Mouse (Mus musculus) layer of hippocampus, postnatal 25 days (tissue): ENCODE measurements at regions not wholly inside any gene's neighbourhood (a gene's known extent, or its start where the extent isn't known, plus 50 kb on each side); places are given as distances from the start of the nearest gene placed in this dataset.

Source experiments
- DNase-seq, 2 experiments: peaks; one replicate each; pipeline ENCODE4 v3.0.0; 2022; ENCODE audit warnings: mixed read lengths in 2 of 2, low spot score in 1 of 2; ENCODE audit errors: extremely low spot score in 1 of 2

DNA sequence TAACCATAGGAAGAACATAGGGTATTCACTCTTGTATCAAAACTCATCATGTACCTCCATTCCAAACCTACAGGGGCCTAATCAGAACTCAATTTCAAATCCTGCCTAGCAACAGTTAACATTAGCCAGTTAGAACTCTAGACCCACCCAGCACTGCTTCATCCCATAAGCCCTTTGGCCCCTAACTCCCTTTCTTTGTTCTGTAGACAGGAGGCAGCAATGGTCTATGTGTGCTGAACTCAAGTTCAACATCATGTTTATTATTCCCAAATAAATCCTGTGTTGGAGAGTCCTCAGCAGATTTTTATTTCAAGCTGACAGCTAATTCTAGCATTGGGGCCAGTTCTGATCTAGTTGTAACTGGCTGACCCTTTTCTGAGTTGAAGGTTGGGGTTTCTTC lies 112.2 kb downstream of the Ipo8 start:
- DNase-seq = no peak

DNA sequence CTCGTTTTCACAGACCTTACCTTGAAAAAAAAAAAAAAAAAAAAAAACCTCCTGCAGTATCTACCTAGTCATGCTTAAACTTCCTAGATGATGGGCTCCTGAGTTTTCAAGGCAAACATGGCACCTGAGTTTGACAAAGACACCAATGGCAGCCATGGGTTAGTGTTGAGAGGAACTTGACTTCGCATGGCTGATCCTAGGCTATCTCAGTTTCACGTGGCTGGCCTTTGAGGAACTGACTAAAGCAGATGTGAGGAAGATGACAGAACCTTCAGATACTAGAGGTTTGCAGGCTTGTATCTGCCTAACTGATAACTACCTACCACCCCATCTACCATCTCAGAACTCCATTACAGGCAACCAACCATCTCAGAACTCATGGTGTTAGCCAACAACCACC lies 120.9 kb downstream of the Ipo8 start:
- DNase-seq = no peak

DNA sequence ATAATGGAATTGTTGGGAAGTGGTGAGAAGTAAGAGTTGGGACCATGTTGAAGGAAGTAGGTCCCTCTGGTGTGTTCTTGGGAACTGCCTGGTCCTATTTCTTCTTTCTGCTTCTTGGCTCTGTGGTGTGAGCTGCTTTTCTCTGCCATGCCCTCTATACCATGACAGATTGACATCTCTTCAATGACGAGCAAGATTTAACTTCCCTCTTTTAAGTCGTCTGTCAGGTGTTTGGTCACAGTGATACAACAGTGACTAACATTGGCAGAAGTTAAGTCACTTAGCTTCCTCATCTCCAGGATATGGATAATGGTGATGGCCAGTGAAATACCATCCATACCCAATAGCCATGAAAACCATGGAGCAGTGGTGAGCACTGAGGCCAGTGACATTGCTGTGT lies 122.9 kb downstream of the Ipo8 start:
- no peak for DNase-seq

DNA sequence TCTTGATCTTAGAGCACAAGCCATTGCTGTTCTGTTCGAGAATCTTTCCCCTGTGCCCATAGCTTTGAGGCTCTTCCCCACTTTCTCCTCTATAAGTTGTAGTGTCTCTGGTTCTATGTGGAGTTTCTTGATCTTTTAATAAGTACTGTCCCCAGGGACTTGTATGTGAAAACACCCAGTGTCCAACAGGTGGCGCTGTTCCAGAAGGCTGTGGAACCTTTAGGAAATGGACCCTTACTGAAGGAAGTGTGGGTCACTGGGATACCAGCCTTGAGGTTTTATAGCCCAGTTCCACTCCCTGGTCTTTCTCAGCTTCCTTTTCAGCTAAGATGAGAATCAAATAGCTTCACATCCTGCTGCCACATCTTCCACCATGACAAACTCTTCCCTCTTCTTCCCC lies 125.6 kb downstream of the Ipo8 start:
- peak in 1 of 2 experiments; percentile 18 for DNase-seq

DNA sequence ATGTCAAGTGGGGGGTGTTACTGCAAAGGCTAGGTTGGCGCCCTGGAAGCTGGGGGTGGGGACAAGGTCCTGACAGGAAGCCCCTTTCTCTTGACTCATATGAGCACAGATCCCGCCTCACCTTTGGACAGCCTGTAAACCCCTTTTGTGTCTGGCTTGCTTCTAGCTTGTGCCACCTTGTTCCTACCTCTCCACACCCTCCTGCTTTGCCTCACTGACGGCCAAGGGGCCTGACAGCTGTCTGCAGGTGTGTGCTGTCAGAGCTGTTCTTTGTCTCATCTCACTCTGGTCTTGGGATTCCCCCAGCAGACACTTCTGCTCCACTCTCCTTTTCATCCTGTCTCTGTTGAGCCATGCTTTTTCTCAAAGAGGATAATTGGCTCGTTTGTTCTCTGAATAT lies 137.9 kb downstream of the Ipo8 start:
- no peak for DNase-seq

DNA sequence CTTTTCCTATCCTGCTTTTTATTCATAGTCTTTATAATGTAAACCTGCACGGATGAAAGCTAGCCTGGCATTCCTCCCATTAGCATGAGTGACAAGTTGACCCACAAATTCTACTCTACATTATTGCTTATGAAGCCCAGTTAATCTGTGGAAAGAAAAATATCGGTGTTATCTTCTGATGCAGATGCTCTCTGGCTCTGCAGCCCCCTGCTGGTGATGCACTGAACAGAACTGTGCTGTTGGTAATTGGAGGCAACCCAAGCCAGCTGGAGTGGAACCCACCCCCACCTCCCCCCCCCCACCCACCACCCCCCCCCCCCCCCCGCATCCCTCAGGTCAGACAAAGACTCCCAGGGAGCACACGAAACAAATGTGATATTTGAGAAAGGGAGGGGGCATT lies 143.5 kb downstream of the Ipo8 start:
- peak; percentile 19 to 74 for DNase-seq

DNA sequence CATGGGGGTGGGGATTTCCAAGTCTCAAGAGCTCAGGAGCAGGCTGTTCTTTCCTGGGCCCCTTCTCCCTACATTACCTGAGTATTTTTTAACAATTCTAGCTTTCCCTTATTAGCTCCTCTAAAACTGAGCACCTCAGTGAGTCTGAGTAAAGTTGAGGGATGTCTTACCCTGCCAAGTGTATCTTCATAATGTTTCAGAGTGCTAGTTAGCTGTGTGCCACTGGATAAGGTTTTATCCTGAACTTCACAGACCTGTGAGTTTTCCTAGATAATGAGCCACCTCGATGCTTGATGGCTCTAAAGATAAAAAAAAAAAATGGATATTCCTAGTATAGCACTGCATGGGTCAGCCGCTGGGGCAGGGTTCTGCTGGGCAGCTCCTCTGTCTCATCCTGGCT lies 171.1 kb downstream of the Ipo8 start:
- DNase-seq = no peak

DNA sequence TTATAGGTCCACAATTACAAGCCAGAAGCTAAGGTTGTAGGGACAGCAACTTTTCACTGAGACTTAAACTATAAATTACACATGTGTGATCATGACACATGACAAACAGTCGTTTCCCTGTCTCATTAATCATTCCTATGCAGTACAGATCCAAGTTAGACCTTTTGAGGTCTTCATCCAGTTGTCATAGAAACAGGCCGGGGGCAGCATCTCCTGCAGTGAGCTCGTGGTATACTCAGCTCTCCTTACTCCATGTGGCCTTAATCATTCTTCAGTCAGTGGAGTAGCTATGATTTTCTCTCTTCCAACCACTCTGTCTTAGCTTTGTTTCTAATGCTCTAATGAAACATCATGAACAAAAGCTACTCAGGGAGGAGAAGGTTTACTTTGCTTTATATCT lies 178.1 kb downstream of the Ipo8 start:
- no peak for DNase-seq

DNA sequence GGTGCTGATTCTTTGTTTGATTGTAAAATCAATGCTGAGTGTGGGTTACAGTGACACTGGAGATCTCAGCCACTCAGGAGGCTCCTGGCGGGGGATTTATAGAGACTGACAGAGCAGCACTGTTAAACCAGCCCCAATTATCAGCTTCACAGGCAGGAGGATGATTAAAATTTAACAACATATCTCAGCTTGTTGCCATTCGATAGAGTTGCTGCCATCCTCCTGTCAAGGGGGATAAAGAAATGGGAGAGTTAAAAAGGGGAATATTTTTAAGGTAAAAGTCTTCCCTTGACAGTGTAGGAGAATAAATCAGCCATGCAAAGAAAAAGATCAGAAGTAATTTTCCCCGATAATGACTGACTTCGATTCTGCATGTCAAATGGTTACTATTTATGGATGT lies 178.8 kb downstream of the Ipo8 start:
- no peak for DNase-seq

DNA sequence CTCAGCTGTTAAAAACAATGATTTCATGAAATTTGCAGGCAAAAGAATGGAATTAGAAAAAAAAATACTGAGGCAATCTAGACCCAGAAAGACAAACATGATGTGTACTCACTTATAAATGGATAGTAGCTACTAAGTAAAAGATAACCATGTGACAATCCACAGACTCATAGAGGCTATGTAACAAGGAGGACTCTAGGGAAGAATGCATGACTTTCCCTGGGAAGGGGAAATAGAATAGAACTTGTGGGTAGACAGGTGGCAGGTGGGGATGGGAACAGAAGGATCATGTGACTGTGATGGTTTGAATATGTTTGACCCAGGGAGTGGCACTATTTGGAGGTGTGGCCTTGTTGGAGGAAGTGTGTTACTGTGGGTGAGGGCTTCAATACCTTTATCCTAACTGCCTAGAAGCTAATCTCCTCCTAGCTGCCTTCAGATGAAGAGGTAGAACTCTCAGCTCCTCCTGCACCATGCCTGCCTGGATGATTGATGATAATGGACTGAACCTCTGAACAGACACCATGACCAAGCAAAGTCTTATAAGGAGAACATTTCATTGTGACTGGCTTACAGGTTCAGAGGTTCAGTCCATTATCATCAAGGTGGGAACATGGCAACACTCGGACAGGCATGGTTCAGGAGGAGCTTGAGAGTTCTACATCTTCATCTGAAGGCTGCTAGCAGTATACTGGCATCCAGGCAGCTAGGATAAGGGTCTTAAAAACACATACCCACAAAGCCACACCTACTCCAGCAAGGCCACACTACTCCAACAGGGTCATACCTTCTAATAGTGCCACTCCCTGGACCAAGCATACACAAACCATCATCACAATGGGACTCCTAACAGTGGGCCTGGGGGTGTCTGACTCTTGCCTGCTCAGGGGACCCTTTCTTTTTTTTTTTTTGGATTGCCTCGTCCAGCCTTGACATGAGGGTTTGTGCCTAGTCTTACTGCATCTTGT lies 183.6 kb downstream of the Ipo8 start:
- DNase-seq = no peak

DNA sequence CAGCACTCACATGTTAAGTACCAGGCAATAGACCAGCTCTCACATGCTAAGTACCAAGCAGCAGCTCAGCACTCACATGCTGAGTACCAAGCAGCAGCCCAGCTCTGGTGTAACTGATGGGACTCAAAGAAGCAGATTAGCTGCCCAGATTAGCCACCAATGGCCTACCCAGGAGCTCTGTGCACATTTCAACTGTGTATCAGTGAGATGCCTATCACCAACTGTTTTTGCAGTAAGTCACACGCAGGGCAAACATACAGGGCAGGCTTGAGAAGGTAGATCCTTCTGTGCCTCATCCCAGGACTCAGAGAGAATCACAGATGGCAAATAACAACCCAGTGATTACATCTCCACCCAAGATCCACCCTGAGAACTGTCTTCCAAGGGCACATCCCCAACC lies 190.7 kb downstream of the Ipo8 start:
- DNase-seq = no peak

DNA sequence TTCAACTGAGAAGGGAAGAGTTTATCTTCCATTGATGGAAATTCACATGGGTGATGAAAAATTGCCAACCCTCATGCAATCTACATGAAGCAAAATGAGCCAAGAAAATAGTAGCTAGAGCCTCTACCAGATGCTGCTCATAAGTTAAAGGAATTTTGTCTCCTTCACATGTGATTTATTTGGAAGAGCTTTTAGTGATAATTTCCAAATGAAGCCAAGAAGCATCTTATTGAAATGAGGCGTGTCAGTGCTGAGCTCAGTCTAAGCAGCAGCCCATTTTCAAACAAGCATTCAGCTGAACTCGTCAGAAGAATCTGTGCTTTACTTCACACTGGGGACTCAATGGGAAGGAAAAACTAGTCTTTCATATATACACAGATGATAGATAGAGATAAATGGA lies 190.0 kb upstream of the Tmtc1 start:
- no peak for DNase-seq

DNA sequence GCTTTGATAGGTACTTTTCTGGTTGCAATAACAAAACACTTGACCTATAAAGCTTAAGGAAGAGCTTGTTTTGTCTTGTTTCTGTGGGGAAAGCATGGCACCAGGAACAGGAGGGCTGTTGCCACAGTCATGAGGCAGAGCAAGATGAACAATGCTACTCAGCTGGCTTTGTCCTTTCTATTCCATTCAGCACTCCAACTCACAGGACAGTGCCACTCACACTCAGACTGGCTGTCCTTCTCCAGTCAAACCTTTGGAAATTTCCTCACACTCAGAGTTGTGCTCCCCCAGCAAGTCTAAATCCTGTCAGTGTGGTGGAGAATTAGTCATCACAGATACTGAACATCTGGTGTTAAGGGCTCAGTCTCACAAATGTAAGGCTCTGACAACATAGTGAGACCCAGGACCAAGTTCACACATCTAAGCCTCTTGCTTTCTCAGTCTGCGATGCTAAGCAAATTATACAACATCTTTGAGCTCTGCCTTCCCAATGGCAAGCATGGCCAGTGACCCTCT lies 183.0 kb upstream of the Tmtc1 start:
- no peak for DNase-seq

DNA sequence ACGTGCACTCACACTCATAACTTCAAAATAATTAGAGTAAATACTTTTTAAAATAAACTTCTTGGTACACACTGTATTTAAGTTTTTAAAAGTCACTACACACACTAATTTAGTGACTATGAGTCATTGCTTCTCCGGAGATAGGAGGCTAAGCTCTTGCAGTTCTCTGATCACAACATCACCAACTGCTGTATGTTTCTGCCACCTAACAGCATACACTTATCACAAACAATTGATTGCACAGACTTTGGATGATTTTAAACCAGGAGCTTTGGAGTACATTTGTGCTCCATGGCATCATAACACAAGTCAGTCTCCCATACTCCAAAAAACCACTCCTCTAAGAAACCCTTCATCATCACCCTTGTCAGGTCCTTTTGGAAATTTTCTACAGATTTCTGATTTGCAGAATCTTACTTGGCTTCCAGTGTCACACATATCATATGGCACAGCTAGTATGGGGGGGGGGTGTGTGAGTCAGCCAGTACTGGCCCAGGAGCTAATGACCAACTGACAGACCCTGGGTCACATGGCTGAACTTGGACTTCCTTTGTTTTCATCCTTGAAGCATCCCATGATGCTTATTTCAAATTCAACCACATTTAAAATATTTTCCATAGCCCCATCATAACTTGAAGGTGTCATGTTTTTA lies 179.1 kb upstream of the Tmtc1 start:
- DNase-seq = no peak

DNA sequence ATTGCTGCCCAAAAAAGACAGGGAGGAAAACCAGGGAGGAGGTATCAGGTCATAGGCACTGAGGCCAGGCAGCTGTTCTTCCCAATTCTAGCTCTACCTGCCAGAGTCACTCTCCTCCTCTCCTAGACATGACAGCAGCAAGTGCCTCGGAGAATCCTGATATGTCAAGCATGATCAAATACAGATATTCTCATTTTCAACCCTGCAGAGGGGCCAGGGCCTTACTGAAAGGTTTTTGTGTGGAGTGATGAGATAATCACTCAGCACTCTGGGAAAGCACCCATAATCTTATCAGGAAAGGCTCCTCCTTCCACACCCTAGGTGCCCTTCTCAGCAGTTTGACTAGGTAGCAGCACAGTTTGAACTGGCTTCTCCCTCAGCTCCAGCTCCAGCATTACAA lies 175.8 kb upstream of the Tmtc1 start:
- DNase-seq = no peak

DNA sequence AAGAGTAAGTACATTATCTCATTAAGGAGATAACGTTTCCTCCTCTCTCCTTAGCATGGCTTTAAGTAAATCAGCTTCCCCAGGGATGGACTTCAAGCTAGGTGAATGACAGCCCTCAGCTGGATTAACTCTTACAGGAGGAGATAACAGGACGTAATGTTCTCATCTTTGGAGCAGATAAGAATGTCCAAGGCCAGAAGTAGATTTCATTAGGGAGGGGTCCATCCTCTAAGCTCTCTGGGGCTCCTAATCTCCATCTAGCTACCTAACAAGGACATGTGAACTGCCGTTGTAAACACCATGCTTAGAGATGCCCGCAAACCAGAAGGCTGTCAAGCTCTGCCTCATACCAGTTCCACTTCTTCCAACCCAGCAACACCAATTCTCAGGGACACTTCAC lies 171.7 kb upstream of the Tmtc1 start:
- DNase-seq = no peak

DNA sequence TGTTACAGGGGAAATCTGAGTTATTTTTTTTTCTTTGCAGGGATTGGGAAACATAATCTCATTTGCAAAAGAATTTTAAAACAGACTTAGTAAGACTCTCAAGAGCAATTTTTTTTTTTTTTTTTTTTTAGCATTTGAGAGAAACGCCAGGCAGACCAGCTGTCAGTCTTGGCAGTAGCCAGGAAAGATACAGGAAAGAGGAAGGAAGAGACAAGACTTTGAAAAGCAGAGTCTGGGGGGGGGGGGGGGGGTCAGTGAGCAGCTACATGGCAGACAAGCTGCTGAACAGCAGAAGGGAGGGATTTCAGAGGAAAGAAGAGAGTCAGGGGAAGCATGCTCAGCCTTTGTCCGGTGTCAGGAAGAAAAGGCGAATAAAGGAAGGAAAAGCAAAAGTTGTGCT lies 171.3 kb upstream of the Tmtc1 start:
- DNase-seq = no peak

DNA sequence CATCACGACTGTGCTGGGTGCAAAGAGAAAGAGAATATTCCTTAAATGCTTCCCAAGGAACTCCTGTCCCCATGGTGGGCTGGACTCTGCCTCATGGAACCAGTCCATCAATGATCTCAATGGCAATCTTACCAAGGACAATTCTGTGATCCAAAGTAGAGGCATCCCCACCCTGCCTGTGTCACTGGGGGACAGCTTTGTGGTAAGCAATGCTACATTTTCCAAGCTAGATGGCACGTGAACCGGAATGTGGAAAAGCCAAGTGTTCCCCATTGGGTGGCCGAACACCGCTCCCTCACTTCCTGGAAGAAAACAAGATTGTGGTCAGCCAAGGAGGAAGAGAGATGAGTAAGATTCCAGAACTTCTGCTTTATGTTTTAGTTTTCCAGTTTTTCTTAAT lies 164.7 kb upstream of the Tmtc1 start:
- DNase-seq = no peak

DNA sequence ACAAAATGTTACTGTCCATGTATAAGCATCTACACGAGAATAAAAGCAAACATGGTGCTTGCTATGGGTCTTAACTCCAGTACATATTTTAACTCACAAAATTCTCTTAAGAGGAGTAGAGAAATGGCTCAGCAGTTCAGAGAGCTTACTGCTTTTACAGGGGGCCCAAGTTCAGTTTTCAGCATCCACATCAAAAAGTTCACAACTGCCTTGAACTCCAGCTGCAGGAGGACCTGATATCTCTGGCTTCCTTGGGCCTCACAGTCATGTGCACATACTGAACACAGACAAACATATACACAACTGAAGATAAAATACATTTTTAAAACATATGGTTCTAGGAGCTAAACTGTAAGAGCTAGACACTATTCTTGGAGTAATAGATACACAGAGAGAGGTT lies 161.0 kb upstream of the Tmtc1 start:
- no peak for DNase-seq

DNA sequence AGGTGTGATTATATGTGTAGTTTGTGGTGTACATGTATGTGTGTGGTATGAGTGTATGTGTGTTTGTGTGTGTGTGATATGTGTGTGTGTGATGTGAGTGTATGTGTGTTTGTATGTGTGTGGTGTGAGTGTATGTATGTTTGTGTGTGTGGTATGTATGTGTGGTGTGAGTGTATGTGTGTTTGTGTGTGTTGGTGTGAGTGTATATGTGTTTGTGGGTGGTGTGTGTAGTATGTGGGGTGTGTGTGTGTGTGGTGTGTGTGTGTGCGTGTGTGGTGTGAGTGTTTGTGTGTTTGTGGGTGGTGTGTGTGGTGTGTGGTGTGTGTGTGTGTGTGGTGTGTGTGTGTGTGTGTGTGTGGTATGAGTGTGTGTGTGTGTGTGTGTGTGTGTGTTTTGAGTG lies 160.6 kb upstream of the Tmtc1 start:
- no peak for DNase-seq

DNA sequence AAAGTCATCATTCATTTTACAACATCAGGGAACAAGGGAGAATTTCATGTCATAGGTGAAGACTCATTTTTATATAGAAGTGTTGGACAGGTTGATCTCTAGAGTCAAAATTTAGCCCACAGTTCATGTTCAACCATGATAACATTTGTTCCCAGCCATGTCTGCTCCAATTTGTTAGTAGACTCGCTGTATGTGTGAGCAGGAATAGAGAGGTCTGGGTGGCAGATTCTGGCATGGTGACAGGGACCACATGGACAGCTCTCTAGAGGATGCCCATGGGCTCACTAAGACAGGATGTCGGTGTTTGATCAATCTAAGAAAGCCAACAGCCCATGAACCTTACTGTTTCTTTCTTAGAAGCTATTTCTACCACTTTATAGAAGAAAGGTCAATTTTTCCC lies 159.7 kb upstream of the Tmtc1 start:
- DNase-seq = no peak

DNA sequence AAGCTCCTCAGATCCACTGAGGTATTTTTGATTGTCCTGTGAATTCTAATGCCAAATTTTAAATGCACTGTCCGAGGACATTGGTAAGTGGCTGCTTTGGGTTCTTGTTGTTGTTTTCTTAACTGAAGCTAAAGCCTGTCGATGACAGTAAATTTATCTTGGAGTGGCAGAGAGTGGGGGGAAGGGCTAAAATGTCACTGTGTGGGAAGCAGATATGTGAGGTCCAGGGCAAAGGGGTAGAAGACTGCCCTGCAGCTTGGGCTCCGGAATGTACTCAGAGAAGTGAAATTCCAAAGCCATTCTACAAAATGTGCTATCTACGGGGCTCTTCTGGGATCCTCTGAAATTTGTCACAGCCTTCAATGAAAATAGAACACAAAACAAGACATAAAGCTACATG lies 159.3 kb upstream of the Tmtc1 start:
- DNase-seq = no peak
